Mouse (Mus musculus) myocyte (in vitro differentiated cells): ENCODE measurements around the gene Naalad2. TPM values are rescaled to one million over a fixed set of nuclear protein-coding genes. Genes with fewer than 3 reads are reported as not detected.
"Not testable (repeated sequence)": the region's sequence is repeated elsewhere in the genome, so short reads cannot be mapped to it uniquely, and the experiment has no call there.

Source experiments
- H3K27me3 ChIP-seq: one replicate; pipeline ENCODE4 v1.6.1; 2011; ENCODE audit not compliant: control insufficient read depth, insufficient read depth, insufficient read length
- H3K36me3 ChIP-seq: one replicate; pipeline ENCODE4 v1.6.1; 2011; ENCODE audit not compliant: control insufficient read depth, insufficient read depth
- H3K4me2 ChIP-seq: one replicate; pipeline ENCODE4 v1.6.1; 2011; ENCODE audit warnings: low read depth, control low read depth
- H3K4me3 ChIP-seq: one replicate; pipeline ENCODE4 v1.5.1; 2011; ENCODE audit warnings: mild to moderate bottlenecking, control low read depth, moderate library complexity
- H3K79me2 ChIP-seq: one replicate; pipeline ENCODE4 v1.6.1; 2011; ENCODE audit not compliant: control insufficient read depth, insufficient read depth
- H3ac ChIP-seq: one replicate; pipeline ENCODE4 v1.6.1; 2011; ENCODE audit not compliant: control insufficient read depth, insufficient read length
- CEBPB ChIP-seq: IDR thresholded peaks from 2 replicates; pipeline ENCODE4 v1.6.1; 2011; ENCODE audit warnings: mild to moderate bottlenecking, moderate library complexity; ENCODE audit not compliant: poor library complexity, insufficient read depth, severe bottlenecking
- E2F4 ChIP-seq: IDR thresholded peaks from one replicate; pipeline ENCODE4 v1.6.1; 2011; ENCODE audit warnings: mild to moderate bottlenecking, control low read depth, moderate library complexity; ENCODE audit not compliant: insufficient read depth
- MAX ChIP-seq: IDR thresholded peaks from one replicate; pipeline ENCODE4 v1.6.1; 2011; ENCODE audit warnings: low read depth, mild to moderate bottlenecking, control low read depth
- MYOD1 ChIP-seq, 3 experiments: IDR thresholded peaks; one replicate each; pipeline ENCODE4 v1.6.1; 2011; ENCODE audit warnings: control low read depth in 2 of 3, low read depth in 2 of 3, mild to moderate bottlenecking in 2 of 3, moderate library complexity in 1 of 3; ENCODE audit not compliant: insufficient read length in 2 of 3, control insufficient read depth in 1 of 3
- MYOG ChIP-seq, 3 experiments: IDR thresholded peaks; one replicate each; pipeline ENCODE4 v1.6.1; 2011; ENCODE audit warnings: control low read depth in 2 of 3, low read depth in 2 of 3, mild to moderate bottlenecking in 2 of 3; ENCODE audit not compliant: insufficient read length in 2 of 3, control insufficient read depth in 1 of 3, insufficient read depth in 1 of 3
- POLR2A ChIP-seq: IDR thresholded peaks from one replicate; pipeline ENCODE4 v1.6.1; 2011; ENCODE audit warnings: low read depth, mild to moderate bottlenecking, control low read depth, moderate library complexity; ENCODE audit not compliant: insufficient read length
- POLR2AphosphoS2 ChIP-seq: IDR thresholded peaks from one replicate; pipeline ENCODE4 v1.6.1; 2011; ENCODE audit warnings: low read depth, control low read depth; ENCODE audit not compliant: insufficient read length
- REST ChIP-seq: IDR thresholded peaks from one replicate; pipeline ENCODE4 v1.6.1; 2011; ENCODE audit warnings: mild to moderate bottlenecking, control low read depth, moderate library complexity; ENCODE audit not compliant: insufficient read depth, insufficient read length
- SRF ChIP-seq: IDR thresholded peaks from one replicate; pipeline ENCODE4 v1.6.1; 2011; ENCODE audit warnings: low read depth; ENCODE audit not compliant: control insufficient read depth, insufficient read length
- TCF12 ChIP-seq: IDR thresholded peaks from one replicate; pipeline ENCODE4 v1.6.1; 2011; ENCODE audit warnings: mild to moderate bottlenecking, control low read depth; ENCODE audit not compliant: poor library complexity, insufficient read depth, severe bottlenecking
- TCF3 ChIP-seq: IDR thresholded peaks from one replicate; pipeline ENCODE4 v1.6.1; 2011; ENCODE audit warnings: low read depth, control low read depth; ENCODE audit not compliant: insufficient read length
- USF1 ChIP-seq: IDR thresholded peaks from one replicate; pipeline ENCODE4 v1.6.1; 2011; ENCODE audit warnings: low read depth, mild to moderate bottlenecking, control low read depth, moderate library complexity
- polyA plus RNA-seq: library from polyadenylated mRNA; unstranded; fragments of >200 nt; fragmentation: generic; extraction: Trizol; gene quantifications from one replicate; pipeline ENCODE4 v1.2.1, GENCODE M21; 2012; ENCODE audit warnings: missing spikeins

Naalad2 gene
- 1.6 TPM for polyA plus RNA-seq

DNA sequence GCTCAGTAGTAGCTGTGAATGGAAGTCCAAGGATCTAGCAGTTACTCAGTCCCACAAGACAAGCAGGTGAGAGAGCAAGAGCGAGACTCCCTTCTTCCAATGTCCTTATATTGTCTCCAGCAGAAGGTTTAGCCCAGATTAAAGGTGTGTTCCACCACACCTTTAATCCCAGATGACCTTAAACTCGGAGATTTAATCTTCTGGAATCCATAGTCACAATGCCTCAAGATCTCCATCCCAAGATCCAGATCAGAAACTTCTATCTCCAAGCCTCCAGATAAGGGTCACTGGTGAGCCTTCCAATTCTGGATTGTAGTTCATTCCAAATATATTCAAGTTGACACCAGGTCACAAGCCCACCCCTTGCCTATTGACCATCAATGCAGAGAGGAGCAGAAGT is at the start of gene Naalad2:
TSS of gene Naalad2 (minus strand) at position 101 of the 400 bp plus-strand sequence.
- H3K4me3 ChIP-seq, H3K27me3 ChIP-seq, H3K79me2 ChIP-seq, H3K36me3 ChIP-seq, H3ac ChIP-seq, H3K4me2 ChIP-seq: not testable (repeated sequence)

DNA sequence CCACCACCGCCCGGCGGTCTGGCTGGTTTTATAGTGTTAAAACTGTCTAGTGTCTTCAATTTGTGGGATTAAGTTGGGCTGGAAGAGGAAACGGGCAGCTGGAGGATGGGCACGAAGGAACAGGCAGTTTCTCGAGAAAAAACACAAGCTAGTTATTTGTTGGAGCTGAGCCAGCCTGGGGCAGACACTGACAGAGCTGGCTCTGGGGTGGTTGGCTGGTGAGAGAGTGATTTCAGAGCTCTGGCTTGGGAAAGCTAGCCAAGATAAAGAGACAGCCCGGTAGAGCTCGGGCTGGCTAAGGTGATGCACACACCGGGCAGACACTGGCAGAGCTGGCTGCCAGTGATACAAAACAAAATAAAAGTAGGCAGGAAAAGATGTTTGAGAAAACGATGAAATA is 28.9 kb upstream of the Naalad2 start:
- Histone ChIP-seq H3K36me3 (no peaks in the 10 kb centered on the region), H3K27me3 (no peaks in the 10 kb centered on the region)
- TF ChIP-seq TCF12 (no peak), MYOG (IDR thresholded peaks at IDR 0.05; ENCODE audit: control insufficient read depth in 1 of 3, insufficient read depth in 1 of 3, insufficient read length in 2 of 3, low read depth in 2 of 3) (no peak), E2F4 (no peak), POLR2AphosphoS2 (no peak), MYOD1 (IDR thresholded peaks at IDR 0.05; ENCODE audit: control insufficient read depth in 1 of 3, insufficient read length in 2 of 3, low read depth in 2 of 3) (no peak), SRF (no peak), USF1 (no peak), POLR2A (no peak), MAX (no peak), CEBPB (no peak), TCF3 (no peak), REST (no peak)

DNA sequence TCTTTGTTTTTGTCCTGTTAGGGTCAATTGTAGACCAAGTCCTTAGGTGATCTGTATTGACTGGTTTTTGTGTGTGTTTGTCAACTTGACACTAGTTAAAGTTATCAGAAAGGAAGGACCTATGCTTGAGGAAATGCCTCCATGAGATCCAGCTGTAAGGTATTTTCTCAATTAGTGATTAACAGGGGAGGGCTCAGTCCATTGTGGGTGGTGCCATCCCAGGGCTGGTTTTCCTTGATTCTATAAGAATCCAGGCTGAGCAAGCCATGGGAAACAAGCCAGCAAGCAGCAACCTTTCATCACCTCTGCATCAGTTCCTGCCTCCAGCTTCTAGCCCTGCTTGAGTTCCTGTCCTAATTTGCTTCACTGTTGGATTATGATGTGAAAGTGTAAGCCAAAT is 27.6 kb upstream of the Naalad2 start, which contains the start of gene Mbd3l2:
TSS of gene Mbd3l2 (plus strand) at position 301 of the 400 bp plus-strand sequence.
- Histone ChIP-seq H3K79me2 (no peaks in the 10 kb centered on the region), H3ac (no peak within 1 kb of the TSS), H3K27me3 (no peaks in the 10 kb centered on the region), H3K36me3 (no peaks in the 10 kb centered on the region), H3K4me2 (no peak within 1 kb of the TSS), H3K4me3 (no peak within 1 kb of the TSS)
- no peak for TF ChIP-seq MYOD1 (IDR thresholded peaks at IDR 0.05; ENCODE audit: control insufficient read depth in 1 of 3, insufficient read length in 2 of 3, low read depth in 2 of 3)
- TF ChIP-seq POLR2A: no peak
- TF ChIP-seq POLR2AphosphoS2: no peak
- no peak for TF ChIP-seq MYOG (IDR thresholded peaks at IDR 0.05; ENCODE audit: control insufficient read depth in 1 of 3, insufficient read depth in 1 of 3, insufficient read length in 2 of 3, low read depth in 2 of 3)

More for the DNA sequence above, 28.9 kb upstream of the Naalad2 start:
- no peak overlapping the region for H3K4me3 ChIP-seq
- H3K4me2 ChIP-seq: no peak overlapping the region
- no peaks in the 10 kb centered on the region for H3K79me2 ChIP-seq
- H3ac ChIP-seq: no peak overlapping the region

DNA sequence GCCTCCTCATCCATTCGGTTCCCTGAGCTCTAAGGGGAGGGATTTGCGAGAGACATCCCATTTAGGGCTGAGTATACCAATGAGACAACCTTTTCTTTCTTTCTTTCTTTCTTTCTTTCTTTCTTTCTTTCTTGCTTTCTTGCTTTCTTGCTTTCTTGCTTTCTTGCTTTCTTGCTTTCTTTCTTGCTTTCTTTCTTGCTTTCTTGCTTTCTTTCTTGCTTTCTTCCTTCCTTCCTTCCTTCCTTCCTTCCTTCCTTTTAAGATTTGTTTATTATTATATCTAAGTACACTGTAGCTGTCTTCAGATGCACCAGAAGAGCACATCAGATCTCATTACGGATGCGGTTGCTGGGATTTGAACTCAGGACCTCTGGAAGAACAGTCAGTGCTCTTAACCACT is 9.6 kb upstream of the Naalad2 start:
- H3K4me3 ChIP-seq, H3K36me3 ChIP-seq, H3K27me3 ChIP-seq, H3K4me2 ChIP-seq, H3K79me2 ChIP-seq, H3ac ChIP-seq: not testable (repeated sequence)

DNA sequence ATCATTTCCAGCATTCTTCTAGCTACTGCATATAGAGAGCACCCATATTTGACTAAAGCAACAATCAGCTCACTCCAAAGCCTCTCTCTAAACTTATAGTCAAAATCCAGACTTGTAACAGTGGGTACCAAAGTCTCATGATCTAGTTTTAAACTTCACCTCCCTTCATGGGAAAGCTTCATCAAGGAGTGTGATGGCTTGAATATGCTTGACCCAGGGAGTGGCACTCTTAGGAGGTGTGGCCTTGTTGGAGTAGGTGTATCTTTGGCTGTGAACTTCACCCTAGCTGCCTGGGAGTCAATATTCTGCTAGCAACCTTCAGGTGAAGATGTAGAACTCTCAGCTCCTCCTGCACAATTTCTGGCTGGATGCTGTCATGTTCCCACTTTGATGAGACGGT is 1.3 kb upstream of the Naalad2 start, which contains the start of gene Ubtfl1:
TSS of gene Ubtfl1 (plus strand) at position 301 of the 400 bp plus-strand sequence.
- TF ChIP-seq E2F4 (no peak), SRF (no peak), MAX (no peak), TCF3 (no peak), USF1 (no peak), CEBPB (no peak), MYOG (IDR thresholded peaks at IDR 0.05; ENCODE audit: control insufficient read depth in 1 of 3, insufficient read depth in 1 of 3, insufficient read length in 2 of 3, low read depth in 2 of 3) (no peak), TCF12 (no peak), REST (no peak), MYOD1 (IDR thresholded peaks at IDR 0.05; ENCODE audit: control insufficient read depth in 1 of 3, insufficient read length in 2 of 3, low read depth in 2 of 3) (no peak), POLR2AphosphoS2 (no peak), POLR2A (no peak)
- Histone ChIP-seq H3K36me3 (no peaks in the 10 kb centered on the region), H3K27me3 (no peaks in the 10 kb centered on the region), H3ac (no peak within 1 kb of the TSS), H3K4me3 (no peak within 1 kb of the TSS), H3K79me2 (no peaks in the 10 kb centered on the region), H3K4me2 (no peak within 1 kb of the TSS)

DNA sequence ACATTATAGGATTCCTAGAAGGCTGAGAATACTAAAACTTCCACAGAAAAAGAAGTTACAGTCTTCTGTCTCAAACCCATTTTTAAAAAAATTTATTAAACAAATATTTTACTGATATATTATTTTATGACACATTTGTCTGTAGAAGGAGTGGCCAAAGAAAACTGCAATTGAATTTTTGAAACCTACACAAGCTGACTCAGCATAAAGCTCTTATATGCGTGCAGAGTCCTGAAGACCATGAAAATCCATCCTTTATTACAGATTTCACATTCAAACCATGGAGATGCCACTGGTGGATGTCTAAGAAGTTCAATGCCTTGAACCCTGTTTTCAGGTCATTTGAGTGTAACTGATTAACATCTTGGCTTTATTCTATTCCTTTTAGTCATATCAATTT is 3.2 kb downstream of the Naalad2 start:
- H3K4me2 ChIP-seq: no peak overlapping the region
- no peaks in the 10 kb centered on the region for H3K36me3 ChIP-seq
- TF ChIP-seq MYOG (IDR thresholded peaks at IDR 0.05; ENCODE audit: control insufficient read depth in 1 of 3, insufficient read depth in 1 of 3, insufficient read length in 2 of 3, low read depth in 2 of 3): no peak
- no peak for TF ChIP-seq TCF3
- TF ChIP-seq MYOD1 (IDR thresholded peaks at IDR 0.05; ENCODE audit: control insufficient read depth in 1 of 3, insufficient read length in 2 of 3, low read depth in 2 of 3): no peak
- TF ChIP-seq POLR2A: no peak
- TF ChIP-seq USF1: no peak
- TF ChIP-seq REST: no peak
- TF ChIP-seq SRF: no peak
- TF ChIP-seq TCF12: no peak
- TF ChIP-seq POLR2AphosphoS2: no peak
- TF ChIP-seq E2F4: no peak
- no peak for TF ChIP-seq MAX
- TF ChIP-seq CEBPB: no peak
- no peak overlapping the region for H3K4me3 ChIP-seq
- H3ac ChIP-seq: no peak overlapping the region
- no peaks in the 10 kb centered on the region for H3K79me2 ChIP-seq
- no peaks in the 10 kb centered on the region for H3K27me3 ChIP-seq
